Mouse (Mus musculus): Measurements from ENCODE around the gene Spon1. TPM values are rescaled to one million over a fixed set of nuclear protein-coding genes. Genes with fewer than 3 reads are reported as not detected.

The Spon1 gene
- polyA plus RNA-seq, 1 experiment from 2014 or later: 12.5 TPM

DNA sequence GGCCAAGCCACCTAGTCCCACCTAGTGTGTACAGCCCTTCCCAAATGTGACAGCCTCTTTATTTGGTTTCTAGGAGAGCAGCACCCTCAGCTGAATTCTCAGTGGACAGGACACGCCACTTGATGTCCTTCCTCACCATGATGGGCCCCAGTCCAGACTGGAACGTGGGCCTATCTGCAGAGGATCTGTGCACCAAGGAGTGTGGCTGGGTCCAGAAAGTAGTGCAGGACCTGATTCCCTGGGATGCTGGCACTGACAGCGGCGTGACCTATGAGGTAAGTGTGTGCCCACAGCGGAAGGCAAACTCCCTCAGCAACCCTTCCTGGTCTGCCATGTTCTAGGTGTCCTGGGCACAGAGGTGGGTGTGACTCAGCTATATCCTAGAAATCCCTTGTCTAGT, 263.0 kb downstream of the Spon1 start:
- no peaks in the 10 kb centered on the region for H3K9me3 ChIP-seq
- H3K4me3 ChIP-seq (replicated peaks): no peak overlapping the region
- ATAC-seq (ENCODE audit: low FRiP score): no peak
- no peak overlapping the region for H3K4me2 ChIP-seq
- H3K4me1 ChIP-seq: no peaks in the 10 kb centered on the region
- WGBS: 97% methylated on average over 5 of the region's 5 CpGs
- no peaks in the 10 kb centered on the region for H3K27me3 ChIP-seq
- no peaks in the 10 kb centered on the region for H3K36me3 ChIP-seq (replicated peaks)
- H3K9ac ChIP-seq: no peak overlapping the region
- H3K27ac ChIP-seq: no peak overlapping the region

DNA sequence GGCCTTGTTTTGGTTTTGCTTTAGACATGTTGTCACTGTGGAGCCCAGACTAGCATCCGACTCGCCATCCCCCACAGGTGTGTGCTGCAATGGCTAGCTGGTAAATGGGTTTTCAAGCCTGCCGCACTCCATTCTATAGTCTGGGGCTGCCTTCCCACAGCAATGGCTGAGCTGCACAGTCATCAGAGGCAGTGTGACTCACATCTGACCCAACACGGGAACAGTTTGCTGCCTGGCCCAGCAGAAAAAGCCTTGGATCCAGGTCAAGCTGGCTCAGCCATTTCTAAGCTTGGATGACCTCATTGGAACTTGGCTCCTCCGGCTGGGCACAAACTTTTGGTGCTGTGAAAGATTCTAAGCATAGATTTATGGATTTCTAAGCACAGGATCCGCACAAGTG, 263.8 kb downstream of the Spon1 start:
- no peak for ATAC-seq (ENCODE audit: low FRiP score)
- Histone ChIP-seq H3K4me2 (no peak overlapping the region), H3K4me3 (replicated peaks) (no peak overlapping the region), H3K27ac (no peak overlapping the region), H3K27me3 (no peaks in the 10 kb centered on the region), H3K9ac (no peak overlapping the region), H3K4me1 (no peaks in the 10 kb centered on the region), H3K36me3 (replicated peaks) (no peaks in the 10 kb centered on the region), H3K9me3 (no peaks in the 10 kb centered on the region)
- WGBS: 88% methylated on average over 6 of the region's 6 CpGs

DNA sequence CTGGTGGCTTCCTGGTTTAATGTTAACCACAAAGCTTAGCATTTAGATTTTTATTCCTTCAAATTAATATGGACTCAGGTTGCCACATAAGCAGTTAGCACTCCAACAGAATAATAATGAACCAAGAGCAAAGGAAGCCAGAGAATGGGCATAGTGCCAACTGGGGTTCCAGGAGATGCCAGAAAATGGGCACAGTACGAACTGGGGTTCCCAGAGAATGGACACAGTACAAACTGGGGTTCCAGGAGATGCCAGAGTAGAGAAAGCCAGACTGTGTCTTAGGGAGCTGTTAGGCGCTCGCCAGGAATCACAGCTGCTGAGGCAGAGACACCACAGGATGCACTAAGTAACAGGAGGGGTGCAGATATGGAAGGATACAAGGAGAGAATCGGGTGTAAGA, 271.4 kb downstream of the Spon1 start:
- H3K27me3 ChIP-seq: no peaks in the 10 kb centered on the region
- H3K36me3 ChIP-seq (replicated peaks): no peaks in the 10 kb centered on the region
- H3K4me3 ChIP-seq (replicated peaks): no peak overlapping the region
- H3K4me2 ChIP-seq: no peak overlapping the region
- 77% methylated on average over 4 of the region's 4 CpGs for WGBS
- no peak for ATAC-seq (ENCODE audit: low FRiP score)
- no peak overlapping the region for H3K9ac ChIP-seq
- H3K27ac ChIP-seq: no peak overlapping the region
- peaks cover 5% of the 10 kb centered on the region; the same call in 1 of the 2 replicates for H3K4me1 ChIP-seq
- no peaks in the 10 kb centered on the region for H3K9me3 ChIP-seq

DNA sequence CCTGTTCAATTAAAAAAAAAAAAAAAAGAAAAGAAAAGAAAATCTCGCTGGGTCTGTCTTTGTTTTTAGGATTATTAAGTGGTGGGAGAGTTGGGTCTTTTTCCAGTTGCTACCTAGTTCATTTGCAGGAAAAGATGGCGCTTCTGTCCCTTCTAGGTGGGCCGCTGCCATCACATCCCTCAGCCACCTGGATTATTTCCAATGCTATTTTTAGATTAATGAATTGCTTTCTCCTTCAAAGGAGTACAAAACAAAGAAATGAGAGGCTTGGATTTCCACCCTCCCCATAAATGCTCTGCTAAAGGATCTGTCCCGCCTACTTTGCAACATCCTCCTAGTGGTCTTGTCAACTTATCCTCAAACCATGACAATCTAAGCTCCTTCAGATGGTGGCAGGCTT, 275.6 kb downstream of the Spon1 start:
- H3K27me3 ChIP-seq: no peaks in the 10 kb centered on the region
- no peak overlapping the region for H3K4me2 ChIP-seq
- ATAC-seq (ENCODE audit: low FRiP score): no peak
- H3K4me3 ChIP-seq (replicated peaks): no peak overlapping the region
- no peaks in the 10 kb centered on the region for H3K9me3 ChIP-seq
- WGBS: 86% methylated on average over 4 of the region's 4 CpGs
- H3K36me3 ChIP-seq (replicated peaks): peaks cover 3% of the 10 kb centered on the region; the same call in 1 of the 2 replicates
- peaks cover 11% of the 10 kb centered on the region; the same call in 1 of the 2 replicates for H3K4me1 ChIP-seq
- H3K27ac ChIP-seq: no peak overlapping the region
- H3K9ac ChIP-seq: no peak overlapping the region

DNA sequence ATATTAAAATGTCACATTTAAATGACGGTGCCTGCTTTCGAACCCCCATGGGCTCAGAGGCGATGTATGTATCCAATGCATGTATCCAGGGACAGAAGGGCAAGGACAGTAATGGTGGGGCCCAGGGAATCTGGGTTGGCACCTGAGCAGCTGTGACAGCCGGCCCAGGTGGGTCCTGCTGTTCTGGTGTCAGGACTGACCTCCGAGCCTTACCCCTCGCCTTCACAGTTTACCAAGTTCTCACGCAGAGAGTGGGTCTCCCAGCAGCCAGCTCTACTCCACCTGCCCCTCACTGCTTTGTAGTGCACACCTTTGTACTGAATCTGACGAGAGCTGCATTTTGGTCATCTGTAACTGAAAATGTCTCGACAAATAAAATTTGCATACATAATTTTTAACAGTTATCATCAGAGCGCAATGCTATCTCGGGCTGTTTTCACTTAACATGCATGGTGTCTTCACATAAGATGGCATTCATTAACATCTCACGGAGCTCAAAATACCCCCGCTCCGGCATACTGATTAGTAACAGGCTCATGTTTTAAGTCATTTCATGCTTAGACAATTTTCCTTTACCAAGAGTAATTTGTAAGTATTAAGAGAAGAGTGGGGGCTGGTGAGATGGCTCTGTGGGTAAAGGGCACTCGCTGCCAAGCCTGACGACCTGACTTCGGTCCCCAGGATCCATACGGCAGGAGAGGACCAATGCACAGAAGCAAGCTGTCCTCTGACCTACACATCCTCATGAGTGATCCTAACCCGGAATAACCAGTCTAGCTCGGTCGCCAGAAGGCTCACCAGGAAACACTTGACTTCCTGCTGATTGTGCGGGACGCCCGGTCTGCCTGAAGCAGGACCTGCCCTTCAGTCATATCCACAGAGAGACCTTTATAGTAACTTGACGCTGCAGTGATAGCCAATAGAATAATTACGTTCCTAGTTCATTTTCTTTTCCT, 277.5 kb downstream of the Spon1 start:
- WGBS: 83% methylated on average over 26 of the region's 26 CpGs
- no peak for ATAC-seq (ENCODE audit: low FRiP score)
- H3K27me3 ChIP-seq: no peaks in the 10 kb centered on the region

DNA sequence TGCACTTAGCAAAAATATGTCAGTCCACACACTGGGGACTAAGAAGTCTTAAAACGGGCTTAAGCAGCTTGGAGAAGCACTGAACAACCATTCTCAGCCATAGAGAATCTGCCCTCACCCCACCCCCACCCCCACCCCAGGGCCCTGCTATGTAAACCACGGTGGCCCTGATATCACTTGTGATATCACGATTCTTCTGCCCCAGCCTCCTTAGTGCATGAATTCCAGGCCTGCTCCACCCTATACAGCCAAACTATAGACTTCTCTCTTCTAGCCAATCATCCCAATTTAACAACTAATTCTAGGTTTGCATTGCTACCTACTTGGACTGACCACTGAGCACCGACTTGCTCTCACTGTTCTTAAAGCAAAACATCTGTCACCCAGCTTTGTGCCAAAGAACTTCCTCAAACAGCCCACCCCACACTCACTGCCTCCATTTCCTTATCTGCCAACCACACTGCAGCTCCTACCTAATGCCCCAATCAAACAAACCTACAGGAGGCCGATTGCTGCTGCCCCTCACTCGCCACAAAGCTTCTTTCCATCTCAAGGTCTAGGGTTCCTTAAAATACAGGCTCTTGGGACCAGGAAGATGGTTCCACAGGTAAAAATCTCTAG, 278.2 kb downstream of the Spon1 start:
- H3K36me3 ChIP-seq (replicated peaks): peaks cover 7% of the 10 kb centered on the region
- no peak overlapping the region for H3K9ac ChIP-seq
- no peak overlapping the region for H3K27ac ChIP-seq
- no peaks in the 10 kb centered on the region for H3K9me3 ChIP-seq
- H3K4me3 ChIP-seq (replicated peaks): no peak overlapping the region
- no peaks in the 10 kb centered on the region for H3K27me3 ChIP-seq
- H3K4me2 ChIP-seq: no peak overlapping the region
- 83% methylated on average over 6 of the region's 6 CpGs for WGBS
- ATAC-seq (ENCODE audit: low FRiP score): no peak
- 0 out of 2 replicates have a peak, but pooled peaks cover 6% of the 10 kb centered on the region for H3K4me1 ChIP-seq

More for the DNA sequence above, 277.5 kb downstream of the Spon1 start:
- Histone ChIP-seq H3K27ac (0 out of 2 replicates have a peak overlapping the region, but pooled peaks have one; percentile 31), H3K4me3 (replicated peaks) (no peak overlapping the region), H3K4me2 (no peak overlapping the region), H3K4me1 (0 out of 2 replicates have a peak, but pooled peaks cover 6% of the 10 kb centered on the region), H3K9me3 (no peaks in the 10 kb centered on the region), H3K9ac (no peak overlapping the region), H3K36me3 (replicated peaks) (peaks cover 7% of the 10 kb centered on the region)

DNA sequence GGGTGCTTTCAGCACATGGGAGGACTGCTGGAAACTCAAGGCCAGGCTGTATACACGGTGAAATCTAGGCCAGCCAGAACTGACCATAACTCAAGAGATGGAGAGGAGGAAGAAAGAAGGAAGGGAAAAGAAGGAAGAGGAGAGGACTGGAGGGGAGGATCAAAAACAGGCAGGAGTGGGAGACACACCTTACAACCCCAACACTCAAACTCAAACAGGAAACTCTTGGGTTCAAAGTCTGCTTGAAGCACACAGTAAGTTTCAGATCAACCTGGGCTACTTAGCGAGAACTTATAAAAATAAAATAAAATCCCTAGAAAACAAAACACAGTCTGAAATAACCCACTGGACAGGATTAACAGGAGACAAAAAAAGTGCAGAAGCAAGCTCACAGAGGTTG, 280.0 kb downstream of the Spon1 start:
- ATAC-seq (ENCODE audit: low FRiP score): no peak
- Histone ChIP-seq H3K9me3 (no peaks in the 10 kb centered on the region), H3K4me1 (0 out of 2 replicates have a peak, but pooled peaks cover 6% of the 10 kb centered on the region), H3K36me3 (replicated peaks) (peaks cover 7% of the 10 kb centered on the region), H3K9ac (no peak overlapping the region), H3K4me3 (replicated peaks) (no peak overlapping the region), H3K4me2 (no peak overlapping the region), H3K27ac (no peak overlapping the region), H3K27me3 (no peaks in the 10 kb centered on the region)
- 92% methylated on average over 2 of the region's 2 CpGs for WGBS

DNA sequence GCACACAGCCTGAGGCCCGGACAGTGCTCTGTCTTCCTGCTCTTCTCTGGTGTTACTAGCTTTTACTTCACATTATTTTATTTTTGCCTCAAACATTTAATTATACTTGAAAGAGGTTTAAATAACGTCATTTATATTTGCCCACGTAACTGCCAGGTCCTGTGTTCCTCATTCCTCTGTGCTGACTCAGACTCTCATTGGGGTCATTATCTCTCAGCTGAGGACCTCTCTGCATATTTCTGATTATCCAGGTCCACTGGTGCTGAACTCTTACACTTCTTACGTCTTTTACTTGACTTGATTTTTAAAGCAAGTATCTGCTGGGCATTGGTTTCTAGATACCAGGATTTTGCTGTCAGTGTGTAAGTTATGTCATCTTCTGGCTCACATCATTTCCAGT, 287.9 kb downstream of the Spon1 start:
- 86% methylated on average over 4 of the region's 4 CpGs for WGBS
- no peak for ATAC-seq (ENCODE audit: low FRiP score)

DNA sequence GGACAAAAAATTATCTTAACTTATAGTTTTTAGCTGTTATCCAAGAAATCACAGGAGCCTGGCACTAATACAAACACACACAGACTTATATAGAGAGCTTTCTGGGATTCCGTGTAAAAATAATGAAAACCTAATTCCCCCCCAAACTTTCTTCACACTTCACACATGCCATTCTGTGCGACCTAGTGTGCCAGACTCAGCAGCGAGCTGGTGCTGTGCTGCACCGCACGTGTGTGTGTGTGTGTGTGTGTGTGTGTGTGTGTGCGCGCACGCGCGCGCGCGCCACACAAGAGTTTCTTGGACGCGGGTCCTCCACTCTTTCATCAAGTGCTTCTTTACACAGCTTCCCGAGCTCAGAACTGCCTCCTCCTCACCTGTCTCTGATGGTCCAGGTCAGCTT, 292.4 kb downstream of the Spon1 start:
- Histone ChIP-seq H3K27me3 (no peaks in the 10 kb centered on the region), H3K9me3 (no peaks in the 10 kb centered on the region), H3K36me3 (replicated peaks) (no peaks in the 10 kb centered on the region), H3K4me1 (no peaks in the 10 kb centered on the region; the same call in 1 of the 2 replicates), H3K27ac (no peak overlapping the region), H3K4me3 (replicated peaks) (no peak overlapping the region), H3K9ac (no peak overlapping the region), H3K4me2 (no peak overlapping the region)
- no peak for ATAC-seq (ENCODE audit: low FRiP score)
- WGBS: 93% methylated on average over 16 of the region's 16 CpGs

More for the DNA sequence above, 287.9 kb downstream of the Spon1 start:
- Histone ChIP-seq H3K36me3 (replicated peaks) (no peaks in the 10 kb centered on the region), H3K27me3 (no peaks in the 10 kb centered on the region), H3K4me2 (no peak overlapping the region), H3K9me3 (no peaks in the 10 kb centered on the region), H3K4me3 (replicated peaks) (no peak overlapping the region), H3K27ac (no peak overlapping the region), H3K4me1 (no peaks in the 10 kb centered on the region; the same call in 1 of the 2 replicates), H3K9ac (no peak overlapping the region)

DNA sequence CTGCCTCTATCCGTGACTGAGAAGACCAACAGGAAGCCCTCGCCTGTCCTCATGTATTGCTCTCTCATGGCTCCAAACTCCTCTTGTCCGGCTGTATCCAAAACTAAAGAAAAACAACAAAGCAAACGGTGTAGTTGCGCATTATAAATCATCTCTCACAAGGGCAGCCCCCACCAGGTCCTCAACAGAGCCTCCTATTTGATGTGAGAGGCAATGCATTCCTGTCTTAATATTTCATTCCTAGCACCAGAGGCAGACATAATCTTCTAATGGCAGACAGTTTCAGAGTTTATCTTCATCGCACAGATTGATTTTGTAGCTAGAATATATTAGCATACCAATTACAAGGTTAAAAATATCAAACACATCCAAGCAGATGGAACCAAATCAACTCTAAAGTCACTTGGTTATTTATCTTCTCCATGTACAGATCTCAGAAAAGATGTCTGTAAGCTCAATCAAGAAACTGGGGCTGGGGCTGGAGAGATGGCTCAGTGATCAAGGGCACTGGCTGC, 293.2 kb downstream of the Spon1 start:
- no peak for ATAC-seq (ENCODE audit: low FRiP score)
- no peak overlapping the region for H3K4me2 ChIP-seq
- H3K27ac ChIP-seq: no peak overlapping the region

DNA sequence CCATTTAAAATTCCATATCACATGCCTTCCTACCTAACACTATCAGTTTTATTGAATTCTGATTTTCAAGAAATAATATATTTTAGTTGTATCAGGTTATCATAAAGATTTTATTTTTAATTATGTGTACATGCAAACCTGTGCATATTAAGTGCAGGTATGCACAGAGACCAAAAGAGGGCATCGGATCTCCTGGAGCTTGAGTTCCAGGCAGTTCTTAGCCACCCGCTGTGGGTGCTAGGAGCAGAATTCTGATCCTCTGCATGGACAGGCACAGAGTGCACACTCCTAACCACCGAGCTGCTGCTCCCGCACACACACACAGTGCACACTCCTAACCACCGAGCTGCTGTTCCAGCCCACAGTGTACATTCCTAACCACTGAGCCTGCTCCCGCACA, 294.6 kb downstream of the Spon1 start:
- 95% methylated on average over 6 of the region's 6 CpGs for WGBS
- Histone ChIP-seq H3K9ac (no peak overlapping the region), H3K27me3 (no peaks in the 10 kb centered on the region), H3K4me2 (no peak overlapping the region), H3K27ac (no peak overlapping the region), H3K36me3 (replicated peaks) (no peaks in the 10 kb centered on the region), H3K4me3 (replicated peaks) (no peak overlapping the region), H3K4me1 (peaks cover 6% of the 10 kb centered on the region), H3K9me3 (no peaks in the 10 kb centered on the region)
- ATAC-seq (ENCODE audit: low FRiP score): no peak

More for the DNA sequence above, 293.2 kb downstream of the Spon1 start:
- Histone ChIP-seq H3K4me3 (replicated peaks) (no peak overlapping the region), H3K9ac (no peak overlapping the region), H3K4me1 (peaks cover 3% of the 10 kb centered on the region; the same call in 1 of the 2 replicates), H3K9me3 (no peaks in the 10 kb centered on the region), H3K27me3 (no peaks in the 10 kb centered on the region), H3K36me3 (replicated peaks) (no peaks in the 10 kb centered on the region)
- 88% methylated on average over 6 of the region's 6 CpGs for WGBS

DNA sequence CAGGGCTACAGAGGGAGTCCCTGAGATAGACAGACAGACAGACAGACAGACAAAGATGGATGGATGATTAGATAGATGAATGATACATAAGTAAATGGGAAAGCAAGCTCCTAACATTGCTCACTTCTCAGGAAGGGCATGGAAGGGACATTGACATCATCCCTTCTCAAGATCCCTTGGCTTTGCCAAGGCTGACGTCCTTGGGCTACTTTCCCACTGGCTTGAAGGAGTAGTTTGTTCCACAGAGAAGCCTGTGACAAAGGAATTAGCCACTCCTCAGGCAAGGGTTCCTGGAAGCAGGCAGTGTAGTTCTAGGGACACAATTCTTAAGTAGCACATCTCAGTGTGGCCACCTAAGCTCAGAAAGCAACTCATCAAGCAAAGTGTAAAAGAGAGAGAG, 296.7 kb downstream of the Spon1 start:
- Histone ChIP-seq H3K4me3 (replicated peaks) (no peak overlapping the region), H3K36me3 (replicated peaks) (no peaks in the 10 kb centered on the region), H3K9ac (no peak overlapping the region), H3K27me3 (no peaks in the 10 kb centered on the region), H3K4me1 (peaks cover 21% of the 10 kb centered on the region), H3K27ac (no peak overlapping the region), H3K9me3 (no peaks in the 10 kb centered on the region), H3K4me2 (no peak overlapping the region)
- no peak for ATAC-seq (ENCODE audit: low FRiP score)
- 78% methylated on average over 1 of the region's 1 CpGs for WGBS

Measured in forebrain, embryonic 12.5 days (tissue).